Mouse (Mus musculus) hindbrain, embryonic 13.5 days (tissue): Measurements from ENCODE around the gene Sema3e. TPM values are rescaled to one million over a fixed set of nuclear protein-coding genes. Genes with fewer than 3 reads are reported as not detected.

Experiments used
- ATAC-seq: fragments of 200-750 bp; cut with Nextera tagmentation; 2 replicates; pipeline ENCODE4 v1.8.0; 2017; ENCODE audit warnings: moderate TSS enrichment; ENCODE audit not compliant: low FRiP score
- H3K27ac ChIP-seq: fragments of 300-500 bp; sonication (generic); 2 replicates; pipeline ENCODE4 v1.5.1; 2015; ENCODE audit warnings: inconsistent platforms, mild to moderate bottlenecking, moderate library complexity
- H3K27me3 ChIP-seq: fragments of 300-500 bp; sonication (generic); 2 replicates; pipeline ENCODE4 v1.6.1; 2015; ENCODE audit warnings: mild to moderate bottlenecking, inconsistent platforms
- H3K36me3 ChIP-seq: fragments of 300-500 bp; sonication (generic); 2 replicates; pipeline ENCODE4 v1.6.1; 2015; ENCODE audit warnings: mild to moderate bottlenecking, inconsistent platforms
- H3K4me1 ChIP-seq: fragments of 300-500 bp; sonication (generic); replicated peaks from 2 replicates; pipeline ENCODE4 v1.6.1; 2015; ENCODE audit warnings: inconsistent platforms
- H3K4me2 ChIP-seq: fragments of 300-500 bp; sonication (generic); 2 replicates; pipeline ENCODE4 v1.6.1; 2015; ENCODE audit warnings: inconsistent platforms, mild to moderate bottlenecking, moderate library complexity
- H3K4me3 ChIP-seq: fragments of 300-500 bp; sonication (generic); 2 replicates; pipeline ENCODE4 v1.5.1; 2015; ENCODE audit warnings: mild to moderate bottlenecking, inconsistent platforms
- H3K9ac ChIP-seq: fragments of 300-500 bp; sonication (generic); 2 replicates; pipeline ENCODE4 v1.6.1; 2015; ENCODE audit warnings: mild to moderate bottlenecking, inconsistent platforms
- H3K9me3 ChIP-seq: fragments of 300-500 bp; sonication (generic); 2 replicates; pipeline ENCODE4 v1.6.1; 2016; ENCODE audit warnings: inconsistent platforms
- WGBS: fragments of 180-500 bp; shearing (Covaris S2); methylation state at CpG from one replicate; pipeline ENCODE4 v1.1.7; 2015; 5-methylcytosine and 5-hydroxymethylcytosine counted together
- polyA plus RNA-seq: library from polyadenylated mRNA; unstranded; fragments of >200 nt; fragmentation: Nextera tagmentation; extraction: Ambion mirVana; gene quantifications from 2 replicates; pipeline ENCODE4 v1.2.1, GENCODE M21; 2015

The Sema3e gene
- polyA plus RNA-seq, 1 experiment from 2014 or later = 4.7 TPM

GRCm38 (mm10) chr5:14167776-14168175, 142.7 kb downstream of the Sema3e start:
- Histone ChIP-seq H3K9me3 (no peaks in the 10 kb centered on the region), H3K4me1 (peaks cover 3% of the 10 kb centered on the region; the same call in 1 of the 2 replicates), H3K9ac (no peak overlapping the region), H3K27me3 (no peaks in the 10 kb centered on the region), H3K36me3 (no peaks in the 10 kb centered on the region), H3K4me3 (no peak overlapping the region), H3K4me2 (no peak overlapping the region), H3K27ac (no peak overlapping the region)
- 67% methylated on average over 3 of the region's 3 CpGs for WGBS
- ATAC-seq = no peak

DNA sequence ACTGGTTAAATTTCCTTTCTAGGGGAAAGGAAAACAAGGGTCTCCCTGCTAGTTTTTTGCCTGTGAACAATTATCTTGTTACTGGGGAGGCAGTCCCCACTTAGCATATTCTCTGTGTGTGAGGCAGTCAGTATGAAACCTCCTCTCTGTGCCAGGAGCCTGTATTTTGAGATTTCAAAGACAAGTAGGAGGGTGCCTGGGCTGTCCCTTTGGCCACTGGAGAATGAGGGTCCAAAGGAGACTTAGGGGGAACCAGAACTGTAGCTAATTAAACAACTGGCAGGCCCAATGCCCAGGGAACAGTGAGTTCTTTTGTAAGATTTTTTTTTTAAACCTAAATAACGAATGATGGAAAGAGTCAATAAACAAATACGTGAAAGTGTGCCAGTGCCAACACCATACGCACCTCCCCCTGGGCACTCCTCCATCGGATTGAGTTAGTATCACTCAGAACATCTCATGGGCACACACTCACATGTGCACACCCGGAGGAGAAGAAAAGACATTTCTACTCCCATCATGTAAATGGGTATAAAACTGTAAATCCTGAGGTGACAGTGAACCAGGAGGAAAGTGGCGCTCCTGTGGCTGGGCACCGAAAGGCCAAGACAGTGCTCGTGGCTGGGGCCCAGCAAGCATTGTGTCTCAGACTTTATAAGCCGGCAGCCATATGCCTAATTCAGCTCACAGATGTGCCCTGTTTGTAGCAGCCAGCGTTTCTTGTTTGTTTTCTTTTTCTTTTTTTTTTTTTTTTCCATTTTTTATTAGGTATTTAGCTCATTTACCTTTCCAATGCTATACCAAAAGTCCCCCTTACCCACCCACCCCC, 148.5 kb downstream of the Sema3e start:
- ATAC-seq = peak; percentile 46; the same call in 1 of the 2 replicates
- H3K36me3 ChIP-seq = no peaks in the 10 kb centered on the region
- H3K4me1 ChIP-seq = no peaks in the 10 kb centered on the region
- 81% methylated on average over 10 of the region's 10 CpGs for WGBS
- no peaks in the 10 kb centered on the region for H3K27me3 ChIP-seq
- H3K9me3 ChIP-seq = no peaks in the 10 kb centered on the region
- H3K9ac ChIP-seq = no peak overlapping the region
- no peak overlapping the region for H3K4me2 ChIP-seq
- no peak overlapping the region for H3K4me3 ChIP-seq
- no peak overlapping the region for H3K27ac ChIP-seq

DNA sequence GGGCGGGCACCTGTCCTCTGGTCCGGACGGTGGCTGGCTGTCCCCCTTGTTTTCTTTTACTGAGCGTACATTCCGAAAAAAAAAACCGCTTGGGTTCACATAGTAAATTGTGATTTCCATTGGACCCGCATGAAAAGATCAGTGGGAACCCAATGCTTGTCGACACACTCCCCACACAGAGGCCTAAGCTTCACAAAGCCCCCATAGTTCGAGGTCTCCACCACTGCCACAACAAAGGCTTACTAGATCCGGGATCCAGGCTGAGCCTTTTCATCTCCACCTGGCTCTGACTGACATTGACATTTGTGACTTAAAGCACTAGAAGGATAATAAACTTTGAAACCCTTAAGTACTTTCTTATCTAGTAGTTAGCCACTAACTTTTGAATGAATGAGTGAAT, 155.5 kb downstream of the Sema3e start:
- Histone ChIP-seq H3K9me3 (no peaks in the 10 kb centered on the region), H3K4me3 (no peak overlapping the region), H3K27me3 (no peaks in the 10 kb centered on the region), H3K9ac (no peak overlapping the region), H3K36me3 (no peaks in the 10 kb centered on the region), H3K4me2 (no peak overlapping the region), H3K27ac (no peak overlapping the region), H3K4me1 (no peaks in the 10 kb centered on the region)
- ATAC-seq = no peak
- 88% methylated on average over 10 of the region's 10 CpGs for WGBS

DNA sequence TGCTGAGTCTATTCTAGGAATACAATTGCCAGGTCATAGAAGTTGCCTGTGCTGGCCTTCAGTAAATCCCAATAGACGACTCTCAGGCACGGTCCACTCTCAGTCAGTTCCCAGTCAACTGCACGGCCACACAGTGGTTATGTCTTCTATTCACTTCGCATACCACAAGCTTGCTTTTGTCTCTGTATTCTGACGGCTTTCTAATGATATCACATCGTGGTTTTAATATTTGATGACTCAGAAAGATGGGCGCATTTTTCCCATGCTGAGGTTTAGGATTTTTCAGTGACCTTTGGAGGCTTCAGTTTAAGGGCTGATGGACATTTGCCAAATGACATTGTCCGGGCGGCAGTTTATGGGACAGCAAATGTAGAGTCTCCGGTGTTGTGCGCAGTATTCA, 157.1 kb downstream of the Sema3e start:
- no peaks in the 10 kb centered on the region for H3K9me3 ChIP-seq
- no peak for ATAC-seq
- no peak overlapping the region for H3K4me3 ChIP-seq
- no peaks in the 10 kb centered on the region for H3K4me1 ChIP-seq
- H3K27me3 ChIP-seq = no peaks in the 10 kb centered on the region
- no peak overlapping the region for H3K4me2 ChIP-seq
- H3K27ac ChIP-seq = no peak overlapping the region
- no peaks in the 10 kb centered on the region for H3K36me3 ChIP-seq
- H3K9ac ChIP-seq = no peak overlapping the region
- WGBS = 89% methylated on average over 11 of the region's 11 CpGs

DNA sequence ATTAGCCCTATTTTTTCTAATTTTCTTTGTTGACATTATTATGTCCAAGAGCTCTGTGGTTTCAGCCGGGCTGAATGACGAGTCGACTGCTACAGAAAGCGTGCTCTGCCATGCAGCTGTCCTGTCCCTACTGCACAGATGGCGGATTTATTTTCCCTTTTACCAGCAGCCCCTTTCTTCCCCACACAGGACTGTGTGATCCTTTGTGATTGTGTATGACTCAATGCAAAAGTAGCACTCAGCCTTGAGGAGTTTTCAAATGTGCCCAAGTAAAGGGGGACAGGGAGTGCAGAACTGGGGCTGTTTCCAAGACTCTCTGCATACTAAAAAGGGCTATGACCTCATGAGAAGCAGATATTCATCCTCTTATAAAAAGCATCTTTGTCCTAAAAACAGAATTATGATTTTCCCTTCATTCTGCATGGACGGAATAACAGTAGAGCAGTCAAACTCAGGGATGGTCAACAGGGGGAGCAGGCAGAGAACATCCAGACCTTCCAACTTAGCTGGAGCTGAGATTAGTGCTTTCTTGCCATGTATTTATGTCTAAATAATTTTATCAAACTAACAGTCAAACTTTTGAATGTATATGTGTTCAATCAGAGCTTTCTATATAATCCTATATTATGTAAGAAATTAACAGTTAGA, 170.2 kb downstream of the Sema3e start:
- WGBS = 48% methylated on average over 6 of the region's 6 CpGs
- Histone ChIP-seq H3K36me3 (no peaks in the 10 kb centered on the region), H3K4me3 (no peak overlapping the region), H3K4me1 (peaks cover 3% of the 10 kb centered on the region), H3K27me3 (no peaks in the 10 kb centered on the region), H3K27ac (peak overlapping the region; percentile 52; the same call in 1 of the 2 replicates), H3K9me3 (no peaks in the 10 kb centered on the region), H3K4me2 (no peak overlapping the region), H3K9ac (no peak overlapping the region)
- peak; percentile 83 for ATAC-seq

GRCm38 (mm10) chr5:14198344-14199040, 173.4 kb downstream of the Sema3e start:
- H3K4me1 ChIP-seq = peaks cover 3% of the 10 kb centered on the region
- ATAC-seq = no peak
- H3K9ac ChIP-seq = no peak overlapping the region
- no peak overlapping the region for H3K4me3 ChIP-seq
- no peaks in the 10 kb centered on the region for H3K27me3 ChIP-seq
- WGBS = 83% methylated on average over 3 of the region's 3 CpGs
- no peak overlapping the region for H3K4me2 ChIP-seq
- no peaks in the 10 kb centered on the region for H3K36me3 ChIP-seq
- H3K27ac ChIP-seq = no peak overlapping the region
- no peaks in the 10 kb centered on the region for H3K9me3 ChIP-seq

DNA sequence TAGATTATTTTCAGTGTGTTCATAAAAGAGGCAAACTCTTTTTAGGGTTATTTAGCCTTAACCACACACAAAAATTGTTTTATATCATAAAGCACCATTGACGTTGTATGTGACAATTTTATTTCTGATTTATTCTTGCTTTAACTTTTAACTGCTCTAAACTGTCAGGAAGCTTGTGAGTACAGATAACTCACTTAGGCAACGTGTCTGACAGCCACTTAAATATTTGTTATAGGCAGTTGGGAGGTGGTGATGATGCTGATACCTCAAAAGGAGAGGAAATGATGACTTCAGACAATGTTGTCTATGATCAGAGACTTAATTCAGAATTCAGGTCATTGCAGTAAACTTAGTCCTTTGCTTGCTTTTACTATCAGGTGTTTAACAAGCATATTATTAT, 181.7 kb downstream of the Sema3e start:
- ATAC-seq = no peak
- no peak overlapping the region for H3K4me3 ChIP-seq
- H3K9me3 ChIP-seq = no peaks in the 10 kb centered on the region
- 87% methylated on average over 2 of the region's 2 CpGs for WGBS
- no peaks in the 10 kb centered on the region for H3K4me1 ChIP-seq
- H3K4me2 ChIP-seq = no peak overlapping the region
- no peak overlapping the region for H3K27ac ChIP-seq
- no peaks in the 10 kb centered on the region for H3K27me3 ChIP-seq
- no peaks in the 10 kb centered on the region for H3K36me3 ChIP-seq
- no peak overlapping the region for H3K9ac ChIP-seq

DNA sequence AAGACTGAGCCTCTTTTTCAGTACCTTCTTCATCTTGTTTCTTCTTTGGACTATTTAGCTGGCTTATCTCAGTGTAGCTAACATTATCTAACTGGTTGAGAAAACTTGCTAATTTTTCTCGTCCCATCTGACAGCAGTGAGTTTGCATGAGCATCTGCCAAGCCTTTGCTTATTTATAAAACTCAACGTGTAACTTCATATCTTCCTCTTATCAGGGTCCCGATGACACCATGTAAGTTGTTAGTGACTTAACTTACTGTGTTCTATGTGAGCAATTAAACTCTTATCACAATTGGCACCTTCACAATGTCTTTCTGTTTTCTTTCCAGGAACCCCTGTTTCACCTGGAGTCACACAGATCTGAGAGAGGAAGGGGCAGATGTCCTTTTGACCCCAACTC, 184.9 kb downstream of the Sema3e start:
- no peaks in the 10 kb centered on the region for H3K4me1 ChIP-seq
- H3K27me3 ChIP-seq = no peaks in the 10 kb centered on the region
- ATAC-seq = no peak
- H3K9me3 ChIP-seq = no peaks in the 10 kb centered on the region
- no peak overlapping the region for H3K4me2 ChIP-seq
- no peaks in the 10 kb centered on the region for H3K36me3 ChIP-seq
- WGBS = 80% methylated on average over 3 of the region's 3 CpGs
- no peak overlapping the region for H3K4me3 ChIP-seq
- H3K9ac ChIP-seq = no peak overlapping the region
- no peak overlapping the region for H3K27ac ChIP-seq

DNA sequence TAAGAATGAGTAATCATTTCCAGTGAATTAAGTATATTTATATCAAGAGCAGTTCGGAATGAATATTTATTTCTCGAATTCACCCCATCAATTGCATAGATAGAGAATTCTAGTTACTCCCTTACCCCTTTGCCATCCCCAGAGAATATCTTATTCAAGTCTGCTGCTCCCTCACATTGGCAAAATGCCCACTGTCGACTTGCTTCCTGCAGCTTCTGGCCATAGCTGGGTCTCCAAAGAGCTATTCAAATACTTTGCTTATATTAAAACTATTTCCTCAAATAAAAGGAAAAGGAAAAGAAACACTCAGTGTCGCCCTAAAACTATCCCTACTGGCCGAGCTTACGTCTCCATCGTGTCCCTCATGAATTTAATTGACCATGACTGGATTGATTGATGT, 191.1 kb downstream of the Sema3e start:
- no peak overlapping the region for H3K27ac ChIP-seq
- H3K9me3 ChIP-seq = no peaks in the 10 kb centered on the region
- no peaks in the 10 kb centered on the region for H3K36me3 ChIP-seq
- H3K4me2 ChIP-seq = no peak overlapping the region
- H3K4me1 ChIP-seq = no peaks in the 10 kb centered on the region
- 48% methylated on average over 7 of the region's 7 CpGs for WGBS
- H3K4me3 ChIP-seq = no peak overlapping the region
- no peak overlapping the region for H3K9ac ChIP-seq
- no peaks in the 10 kb centered on the region for H3K27me3 ChIP-seq
- no peak for ATAC-seq

GRCm38 (mm10) chr5:14218677-14219076, 193.6 kb downstream of the Sema3e start:
- H3K4me1 ChIP-seq = no peaks in the 10 kb centered on the region
- no peaks in the 10 kb centered on the region for H3K27me3 ChIP-seq
- no peak for ATAC-seq
- WGBS = 81% methylated on average over 4 of the region's 4 CpGs
- H3K36me3 ChIP-seq = no peaks in the 10 kb centered on the region
- H3K4me3 ChIP-seq = no peak overlapping the region
- no peak overlapping the region for H3K4me2 ChIP-seq
- H3K9ac ChIP-seq = no peak overlapping the region
- H3K27ac ChIP-seq = no peak overlapping the region
- no peaks in the 10 kb centered on the region for H3K9me3 ChIP-seq

DNA sequence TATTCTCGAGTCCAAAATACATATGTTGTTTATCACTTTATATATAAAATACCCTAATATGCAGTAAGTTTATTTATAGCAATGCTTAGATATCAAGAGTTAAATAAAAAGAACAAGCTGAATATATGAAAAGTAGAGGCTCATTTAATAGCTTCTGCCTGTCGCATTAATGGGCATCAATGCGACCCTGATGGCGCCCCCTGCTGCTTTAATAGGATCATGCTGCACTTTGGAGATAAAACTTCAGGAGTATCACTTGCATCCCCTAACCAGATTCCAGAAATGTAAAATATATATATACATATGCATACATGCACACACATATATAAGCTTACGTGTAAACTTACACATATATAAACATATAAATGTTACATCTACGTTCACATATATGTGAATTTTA, 199.4 kb downstream of the Sema3e start:
- 92% methylated on average over 6 of the region's 6 CpGs for WGBS
- no peak overlapping the region for H3K9ac ChIP-seq

GRCm38 (mm10) chr5:14231027-14231426, 206.0 kb downstream of the Sema3e start:
- no peak overlapping the region for H3K9ac ChIP-seq
- no peak overlapping the region for H3K4me3 ChIP-seq
- H3K27ac ChIP-seq = no peak overlapping the region
- no peaks in the 10 kb centered on the region for H3K36me3 ChIP-seq
- H3K9me3 ChIP-seq = no peaks in the 10 kb centered on the region
- H3K27me3 ChIP-seq = no peaks in the 10 kb centered on the region
- no peak for ATAC-seq
- 86% methylated on average over 3 of the region's 3 CpGs for WGBS
- no peaks in the 10 kb centered on the region for H3K4me1 ChIP-seq
- no peak overlapping the region for H3K4me2 ChIP-seq

More for the DNA sequence above, 199.4 kb downstream of the Sema3e start:
- Histone ChIP-seq H3K36me3 (no peaks in the 10 kb centered on the region), H3K4me3 (no peak overlapping the region), H3K9me3 (no peaks in the 10 kb centered on the region), H3K27ac (no peak overlapping the region), H3K4me1 (no peaks in the 10 kb centered on the region), H3K4me2 (no peak overlapping the region), H3K27me3 (no peaks in the 10 kb centered on the region)
- ATAC-seq = no peak
